Mouse (Mus musculus) spleen, adult 2 months (tissue): ENCODE results near the gene Flt3l. TPM values are rescaled to one million over a fixed set of nuclear protein-coding genes. Genes with fewer than 3 reads are reported as not detected.

Experiments
- DNase-seq, 2 experiments: peaks; one replicate each; pipeline versions ENCODE4 v3.0.0 to v3.0.0-alpha.2; 2012 to 2021; ENCODE audit warnings: low spot score in 2 of 2, low read depth in 1 of 2
- H3K27ac ChIP-seq: fragments of 200-500 bp; 2 replicates; pipeline ENCODE4 v1.5.1; 2012; ENCODE audit warnings: low read length, inconsistent platforms; ENCODE audit not compliant: insufficient read depth
- H3K27me3 ChIP-seq: fragments of 200-500 bp; 2 replicates; pipeline ENCODE4 v1.6.1; 2012; ENCODE audit warnings: mild to moderate bottlenecking, moderate library complexity, low read length, inconsistent platforms; ENCODE audit not compliant: control insufficient read depth, insufficient read depth
- H3K36me3 ChIP-seq: fragments of 200-500 bp; 2 replicates; pipeline ENCODE4 v1.6.1; 2012; ENCODE audit warnings: mild to moderate bottlenecking, low read length, inconsistent platforms; ENCODE audit not compliant: control insufficient read depth, insufficient read depth
- H3K4me1 ChIP-seq: fragments of 200-500 bp; 2 replicates; pipeline ENCODE4 v1.6.1; 2011; ENCODE audit warnings: inconsistent platforms; ENCODE audit not compliant: control insufficient read depth, insufficient read depth, insufficient read length
- H3K4me3 ChIP-seq: fragments of 200-500 bp; 2 replicates; pipeline ENCODE4 v1.5.1; 2011; ENCODE audit warnings: mild to moderate bottlenecking, inconsistent platforms; ENCODE audit not compliant: insufficient read depth, insufficient read length; ENCODE audit errors: extremely low read depth
- CTCF ChIP-seq: fragments of 200-500 bp; IDR thresholded peaks from 2 replicates; pipeline ENCODE4 v1.5.1; 2011; ENCODE audit warnings: mild to moderate bottlenecking, inconsistent platforms; ENCODE audit not compliant: insufficient read depth, insufficient read length, insufficient replicate concordance; ENCODE audit errors: extremely low read depth
- POLR2A ChIP-seq: fragments of 200-500 bp; IDR thresholded peaks from 2 replicates; pipeline ENCODE4 v1.6.1; 2011; ENCODE audit warnings: low read depth, low read length, inconsistent platforms
- WGBS: fragments of 180-500 bp; shearing (Covaris S2); methylation state at CpG from one replicate; pipeline ENCODE4 v1.1.7; 2018; 5-methylcytosine and 5-hydroxymethylcytosine counted together
- polyA plus RNA-seq: library from polyadenylated mRNA; depleted of rRNA; stranded (reverse); fragments of >200 nt; gene quantifications from 2 replicates; pipeline ENCODE4 v1.2.3, GENCODE M21; 2012

The Flt3l gene
- polyA plus RNA-seq, 1 experiment: 183 TPM

- no peak overlapping the region for H3K4me3 ChIP-seq
- WGBS: 97% methylated on average over 6 of the region's 6 CpGs
- peaks cover 5% of the 10 kb centered on the region for H3K27me3 ChIP-seq
- peaks cover 6% of the 10 kb centered on the region for H3K36me3 ChIP-seq
- no peak overlapping the region for H3K27ac ChIP-seq
- H3K4me1 ChIP-seq: peaks cover 3% of the 10 kb centered on the region
- DNase-seq: no peak
- TF ChIP-seq POLR2A (no peak), CTCF (no peak)
Measured at GRCm38 (mm10) chr7:45158991-45159390, 22.8 kb upstream of the Flt3l start.

DNA sequence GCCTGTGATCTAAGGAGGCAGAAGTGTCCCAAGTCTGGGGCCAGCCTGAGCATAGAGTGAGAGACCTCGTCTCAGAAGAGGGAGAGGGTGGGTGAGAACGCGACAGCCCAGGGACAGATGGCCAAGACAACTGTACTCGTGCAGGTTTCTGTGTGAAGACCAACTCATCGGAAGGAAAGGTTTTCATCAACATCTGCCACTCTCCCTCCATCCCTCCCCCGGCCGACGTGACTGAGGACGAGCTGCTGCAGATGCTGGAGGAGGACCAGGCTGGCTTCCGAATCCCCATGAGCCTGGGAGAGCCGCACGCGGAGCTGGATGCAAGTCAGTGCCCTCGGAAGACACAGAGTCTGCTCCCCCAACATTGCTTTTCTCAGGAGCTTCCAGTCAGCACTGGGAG lies 21.2 kb upstream of the Flt3l start:
- Histone ChIP-seq H3K36me3 (peaks cover 6% of the 10 kb centered on the region), H3K4me1 (no peaks in the 10 kb centered on the region; the same call in 1 of the 2 replicates), H3K27ac (no peak overlapping the region), H3K4me3 (no peak overlapping the region), H3K27me3 (no peaks in the 10 kb centered on the region)
- WGBS: 92% methylated on average over 14 of the region's 14 CpGs
- no peak for DNase-seq
- TF ChIP-seq POLR2A (no peak), CTCF (no peak)

GRCm38 (mm10) chr7:45156206-45156605 lies 20.0 kb upstream of the Flt3l start:
- TF ChIP-seq POLR2A: no peak
- TF ChIP-seq CTCF: no peak
- WGBS: 95% methylated on average over 15 of the region's 15 CpGs
- Histone ChIP-seq H3K4me3 (no peak overlapping the region), H3K4me1 (no peaks in the 10 kb centered on the region; the same call in 1 of the 2 replicates), H3K27ac (no peak overlapping the region), H3K27me3 (no peaks in the 10 kb centered on the region), H3K36me3 (peaks cover 6% of the 10 kb centered on the region)
- DNase-seq: no peak

- H3K4me1 ChIP-seq: no peaks in the 10 kb centered on the region; the same call in 1 of the 2 replicates
- TF ChIP-seq POLR2A (no peak), CTCF (no peak)
- no peak for DNase-seq
- H3K27me3 ChIP-seq: no peaks in the 10 kb centered on the region
- H3K27ac ChIP-seq: no peak overlapping the region
- peaks cover 6% of the 10 kb centered on the region for H3K36me3 ChIP-seq
- WGBS: 95% methylated on average over 9 of the region's 9 CpGs
- H3K4me3 ChIP-seq: no peak overlapping the region
Measured at GRCm38 (mm10) chr7:45155590-45155989, 19.4 kb upstream of the Flt3l start.

DNA sequence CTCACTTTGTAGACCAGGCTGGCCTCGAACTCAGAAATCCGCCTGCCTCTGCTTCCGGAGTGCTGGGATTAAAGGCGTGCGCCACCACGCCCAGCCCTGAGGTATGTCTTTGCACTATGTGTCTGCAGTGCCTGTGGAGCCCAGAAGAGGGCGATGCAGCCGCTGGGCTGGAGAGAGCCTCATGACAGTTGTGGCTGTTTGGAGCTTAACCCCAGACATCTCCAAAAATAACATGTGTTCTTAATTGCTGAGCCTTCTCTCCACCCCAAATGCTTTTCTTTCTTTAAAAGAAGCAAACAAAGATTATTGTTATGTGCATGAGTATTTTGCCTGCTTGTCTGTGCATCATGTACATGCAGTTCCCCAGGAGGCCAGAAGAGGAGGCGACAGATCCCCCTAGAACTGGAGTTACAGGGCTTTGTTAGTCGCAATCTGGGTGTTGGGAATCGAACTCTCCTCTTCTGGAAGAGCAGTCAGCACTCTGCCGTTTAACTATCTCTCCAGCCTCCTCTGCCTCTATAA lies 18.8 kb upstream of the Flt3l start:
- TF ChIP-seq POLR2A (no peak), CTCF (peak; percentile 7; the same call in 1 of the 2 replicates)
- H3K4me3 ChIP-seq: no peak overlapping the region
- H3K27ac ChIP-seq: no peak overlapping the region
- H3K36me3 ChIP-seq: peaks cover 6% of the 10 kb centered on the region
- H3K27me3 ChIP-seq: no peaks in the 10 kb centered on the region
- WGBS: 78% methylated on average over 12 of the region's 12 CpGs
- H3K4me1 ChIP-seq: no peaks in the 10 kb centered on the region; the same call in 1 of the 2 replicates
- peak in 1 of 2 experiments; percentile 22 for DNase-seq

- Histone ChIP-seq H3K27ac (peak within 1 kb of the TSS; percentile 97), H3K4me3 (peak within 1 kb of the TSS; percentile 92), H3K27me3 (no peaks in the 10 kb centered on the region), H3K4me1 (no peaks in the 10 kb centered on the region; the same call in 1 of the 2 replicates), H3K36me3 (peaks cover 4% of the 10 kb centered on the region)
- peak; percentile 93 to 96 for DNase-seq
- 2% methylated on average over 69 of the region's 69 CpGs for WGBS
- TF ChIP-seq CTCF (peak; percentile 55; the same call in 1 of the 2 replicates), POLR2A (peak; percentile 97)
Measured at GRCm38 (mm10) chr7:45154096-45154992, 18.1 kb upstream of the Flt3l start, which contains the start of the genes Pih1d1 and Aldh16a1. TSS of gene Pih1d1 (plus strand) at chr7:45154303. TSS of gene Aldh16a1 (minus strand) at chr7:45154584.
